Mouse (Mus musculus) kidney, embryonic 16.5 days (tissue): Measurements from ENCODE around the gene Ahcy. TPM values are rescaled to one million over a fixed set of nuclear protein-coding genes. Genes with fewer than 3 reads are reported as not detected.

Experiments
- ATAC-seq: fragments of 200-750 bp; cut with Nextera tagmentation; 2 replicates; pipeline ENCODE4 v1.8.0; 2017; ENCODE audit warnings: moderate TSS enrichment; ENCODE audit not compliant: low FRiP score, low TSS enrichment
- H3K27ac ChIP-seq: fragments of 300-500 bp; sonication (generic); 2 replicates; pipeline ENCODE4 v1.5.1; 2014; ENCODE audit warnings: low read length
- H3K27me3 ChIP-seq: fragments of 300-500 bp; sonication (generic); 2 replicates; pipeline ENCODE4 v1.6.1; 2014; ENCODE audit warnings: low read length, control low read depth, mixed read lengths; ENCODE audit not compliant: insufficient read depth
- H3K36me3 ChIP-seq: fragments of 300-500 bp; sonication (generic); 2 replicates; pipeline ENCODE4 v1.6.1; 2014; ENCODE audit warnings: low read length, control low read depth, mixed read lengths; ENCODE audit not compliant: insufficient read depth
- H3K4me1 ChIP-seq: fragments of 300-500 bp; sonication (generic); 2 replicates; pipeline ENCODE4 v1.6.1; 2014; ENCODE audit warnings: low read length, control low read depth, mixed read lengths; ENCODE audit not compliant: insufficient read depth
- H3K4me2 ChIP-seq: fragments of 300-500 bp; sonication (generic); replicated peaks from 2 replicates; pipeline ENCODE4 v1.6.1; 2014; ENCODE audit warnings: low read depth, low read length
- H3K4me3 ChIP-seq: fragments of 300-500 bp; sonication (generic); 2 replicates; pipeline ENCODE4 v1.5.1; 2014; ENCODE audit warnings: mild to moderate bottlenecking, low read length
- H3K9ac ChIP-seq: fragments of 300-500 bp; sonication (generic); replicated peaks from 2 replicates; pipeline ENCODE4 v1.6.1; 2014; ENCODE audit warnings: low read length
- H3K9me3 ChIP-seq: fragments of 300-500 bp; sonication (generic); 2 replicates; pipeline ENCODE4 v1.6.1; 2016; ENCODE audit warnings: low read length, control low read depth
- WGBS: fragments of 180-500 bp; shearing (Covaris S2); extraction: QIAGEN DNeasy Blood & Tissue Kit; methylation state at CpG from one replicate; pipeline ENCODE4 v1.1.7; 2014; 5-methylcytosine and 5-hydroxymethylcytosine counted together
- polyA plus RNA-seq: library from polyadenylated mRNA; unstranded; fragments of >200 nt; fragmentation: Nextera tagmentation; extraction: Ambion mirVana; gene quantifications from 2 replicates; pipeline ENCODE4 v1.2.1, GENCODE M21; 2015

Ahcy gene
- polyA plus RNA-seq, 1 experiment from 2014 or later: 79.2 TPM

DNA sequence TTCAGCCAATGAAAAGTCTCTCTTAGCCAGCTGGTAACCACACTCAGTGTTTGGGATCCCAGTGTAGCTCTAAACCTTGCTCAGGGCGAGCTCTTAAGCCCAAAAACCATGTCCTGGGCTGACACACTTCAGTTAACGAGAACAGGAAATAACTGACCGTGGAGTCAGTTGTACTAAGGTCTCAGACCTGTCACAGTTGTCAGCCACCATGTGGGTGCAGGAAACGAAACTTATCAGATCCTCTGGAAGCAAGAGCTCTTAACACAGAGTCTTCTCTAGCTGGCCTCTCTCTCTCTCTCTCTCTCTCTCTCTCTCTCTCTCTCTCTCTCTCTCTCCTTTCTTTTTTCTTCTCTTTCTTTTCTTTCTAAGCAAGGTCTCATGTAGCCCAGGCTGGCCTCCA is 19.1 kb upstream of the Ahcy start:
- Histone ChIP-seq H3K36me3 (no peaks in the 10 kb centered on the region), H3K4me2 (no peak overlapping the region), H3K27me3 (no peaks in the 10 kb centered on the region), H3K4me3 (no peak overlapping the region), H3K4me1 (no peaks in the 10 kb centered on the region), H3K27ac (no peak overlapping the region), H3K9me3 (no peaks in the 10 kb centered on the region), H3K9ac (no peak overlapping the region)
- ATAC-seq: no peak
- WGBS: 26% methylated on average over 4 of the region's 4 CpGs

DNA sequence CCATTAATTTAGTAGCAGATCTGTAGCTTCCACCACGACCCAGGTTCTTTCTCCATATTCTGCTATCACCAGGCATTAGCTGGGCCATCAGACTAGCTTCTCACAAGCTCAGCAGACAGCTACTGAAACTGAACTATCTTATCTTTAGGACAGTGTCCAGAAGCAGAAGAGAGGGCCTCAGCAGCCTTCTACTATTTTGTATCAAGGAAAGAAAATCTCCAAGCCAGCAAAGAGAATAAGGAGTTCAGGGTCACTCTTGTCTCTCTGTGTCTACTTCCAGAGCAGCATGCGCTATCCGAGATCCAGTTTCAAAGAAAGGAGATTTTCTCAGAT is 17.4 kb upstream of the Ahcy start:
- Histone ChIP-seq H3K27ac (no peak overlapping the region), H3K9me3 (no peaks in the 10 kb centered on the region), H3K4me2 (no peak overlapping the region), H3K36me3 (no peaks in the 10 kb centered on the region), H3K4me3 (no peak overlapping the region), H3K9ac (no peak overlapping the region), H3K27me3 (no peaks in the 10 kb centered on the region), H3K4me1 (no peaks in the 10 kb centered on the region)
- ATAC-seq: no peak
- 69% methylated on average over 3 of the region's 3 CpGs for WGBS

DNA sequence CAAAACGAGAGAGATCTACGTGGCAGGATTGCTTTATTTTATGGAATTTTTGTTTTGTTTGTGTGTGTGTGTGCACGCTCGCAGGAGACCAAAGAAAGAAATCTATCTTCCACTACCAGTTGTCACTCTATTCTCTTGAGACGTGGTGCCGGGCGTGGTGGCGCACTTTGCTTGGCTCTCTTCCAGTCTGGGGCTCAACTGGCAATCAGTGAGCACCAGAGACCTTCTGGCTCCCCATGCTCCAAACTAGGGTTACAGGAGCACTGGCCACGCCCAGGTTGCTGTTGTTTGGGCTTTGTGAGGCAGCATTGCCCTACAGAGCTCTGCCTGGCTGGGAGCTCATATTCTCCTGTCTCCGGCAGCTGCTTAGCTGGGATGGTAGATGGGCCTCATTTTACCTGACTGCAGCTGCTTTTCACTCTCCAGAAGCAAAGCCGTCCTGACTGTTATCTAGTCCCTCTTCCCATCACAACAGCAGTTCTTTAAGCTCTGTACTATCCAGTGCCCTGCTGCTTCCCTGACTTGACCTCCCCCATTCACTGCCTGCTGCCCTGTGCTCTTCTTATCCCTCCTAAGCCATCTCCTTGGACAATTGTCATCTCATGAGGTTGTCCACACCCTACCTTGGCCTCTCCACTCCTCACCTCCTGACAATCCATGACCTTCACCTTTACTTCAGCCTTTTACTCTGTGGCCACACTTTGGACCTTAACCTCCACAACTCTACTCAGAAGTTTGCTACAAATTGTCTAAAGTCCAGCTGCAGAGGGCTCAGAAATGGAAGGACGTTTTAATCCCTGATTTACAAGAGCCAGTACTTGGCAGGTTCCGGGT is 16.8 kb upstream of the Ahcy start:
- no peak overlapping the region for H3K4me2 ChIP-seq
- ATAC-seq: no peak
- 61% methylated on average over 13 of the region's 13 CpGs for WGBS
- H3K9me3 ChIP-seq: no peaks in the 10 kb centered on the region
- no peak overlapping the region for H3K4me3 ChIP-seq
- H3K27ac ChIP-seq: no peak overlapping the region
- H3K4me1 ChIP-seq: no peaks in the 10 kb centered on the region
- H3K36me3 ChIP-seq: no peaks in the 10 kb centered on the region
- H3K27me3 ChIP-seq: no peaks in the 10 kb centered on the region
- H3K9ac ChIP-seq: no peak overlapping the region

DNA sequence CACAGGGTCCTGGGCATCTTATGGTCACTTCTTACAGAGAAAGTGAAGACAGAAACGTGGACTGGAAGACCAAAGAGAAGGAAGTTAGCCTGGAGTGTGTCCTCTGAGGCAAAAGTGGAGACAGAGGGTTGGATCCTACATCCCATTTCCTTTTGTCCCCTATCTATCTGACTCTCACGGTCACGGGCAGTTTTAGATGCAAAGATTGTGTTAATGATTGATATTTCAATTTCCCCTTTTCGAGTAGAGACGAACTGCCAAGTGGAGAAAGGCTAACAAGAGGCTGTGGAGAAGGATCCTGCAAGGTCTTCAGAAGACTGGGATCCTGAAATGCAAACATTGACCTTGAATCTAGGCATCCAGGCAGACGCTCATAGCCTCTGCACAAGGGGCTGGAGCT is 14.0 kb upstream of the Ahcy start:
- WGBS: 66% methylated on average over 6 of the region's 6 CpGs
- no peak for ATAC-seq
- Histone ChIP-seq H3K9ac (no peak overlapping the region), H3K9me3 (no peaks in the 10 kb centered on the region), H3K27ac (no peak overlapping the region), H3K36me3 (no peaks in the 10 kb centered on the region), H3K4me3 (no peak overlapping the region), H3K27me3 (no peaks in the 10 kb centered on the region), H3K4me1 (no peaks in the 10 kb centered on the region), H3K4me2 (no peak overlapping the region)

- WGBS: 82% methylated on average over 5 of the region's 5 CpGs
- Histone ChIP-seq H3K36me3 (no peaks in the 10 kb centered on the region), H3K27ac (no peak overlapping the region), H3K4me3 (no peak overlapping the region), H3K4me2 (no peak overlapping the region), H3K4me1 (no peaks in the 10 kb centered on the region), H3K9me3 (no peaks in the 10 kb centered on the region), H3K27me3 (no peaks in the 10 kb centered on the region), H3K9ac (no peak overlapping the region)
- ATAC-seq: no peak
These were observed 12.0 kb upstream of the Ahcy start for GRCm38 (mm10) chr2:155086328-155086727.

GRCm38 (mm10) chr2:155084546-155084945 is 10.2 kb upstream of the Ahcy start:
- no peak overlapping the region for H3K9ac ChIP-seq
- H3K4me2 ChIP-seq: no peak overlapping the region
- no peaks in the 10 kb centered on the region for H3K9me3 ChIP-seq
- H3K27ac ChIP-seq: no peak overlapping the region
- ATAC-seq: no peak
- H3K4me3 ChIP-seq: no peak overlapping the region
- no peaks in the 10 kb centered on the region for H3K4me1 ChIP-seq
- no peaks in the 10 kb centered on the region for H3K27me3 ChIP-seq
- 85% methylated on average over 5 of the region's 5 CpGs for WGBS
- no peaks in the 10 kb centered on the region for H3K36me3 ChIP-seq

DNA sequence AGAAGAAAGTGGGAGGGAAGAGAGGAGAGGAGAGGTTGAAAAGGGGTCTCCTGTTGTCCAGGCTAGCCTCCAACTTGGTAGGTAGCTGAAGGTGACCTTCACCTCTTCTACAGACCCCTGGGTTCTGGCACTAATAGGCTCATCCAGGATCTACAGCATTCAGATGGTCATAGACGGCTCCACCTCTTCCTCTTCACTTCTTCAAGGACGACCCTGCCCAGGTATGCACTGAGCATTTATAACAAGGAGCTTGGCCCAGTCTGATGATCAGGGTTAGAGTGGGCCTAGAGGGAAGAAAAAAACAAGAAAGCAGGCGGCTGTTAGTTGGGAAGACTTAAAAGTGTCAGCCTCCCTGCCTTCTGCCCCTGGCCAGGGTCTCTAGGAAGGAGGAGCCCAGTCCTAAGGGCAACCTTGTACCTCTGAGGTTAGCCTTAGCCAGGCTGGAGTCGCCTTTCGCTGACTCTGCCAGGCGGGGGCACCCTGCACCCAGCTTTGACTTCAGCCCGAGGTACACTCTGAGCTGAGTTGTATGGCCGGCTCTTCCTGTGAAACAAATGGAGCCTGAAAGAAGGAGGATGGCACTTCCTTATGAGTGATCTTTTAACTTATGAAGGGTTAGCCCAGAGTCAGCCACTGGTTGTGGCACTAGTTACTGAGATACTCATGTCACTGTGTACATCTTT is 8.0 kb upstream of the Ahcy start:
- Histone ChIP-seq H3K36me3 (no peaks in the 10 kb centered on the region), H3K4me2 (no peak overlapping the region), H3K9me3 (no peaks in the 10 kb centered on the region), H3K9ac (no peak overlapping the region), H3K27me3 (no peaks in the 10 kb centered on the region), H3K27ac (no peak overlapping the region), H3K4me3 (no peak overlapping the region), H3K4me1 (no peaks in the 10 kb centered on the region)
- 16% methylated on average over 8 of the region's 8 CpGs for WGBS
- ATAC-seq: peak; percentile 89

DNA sequence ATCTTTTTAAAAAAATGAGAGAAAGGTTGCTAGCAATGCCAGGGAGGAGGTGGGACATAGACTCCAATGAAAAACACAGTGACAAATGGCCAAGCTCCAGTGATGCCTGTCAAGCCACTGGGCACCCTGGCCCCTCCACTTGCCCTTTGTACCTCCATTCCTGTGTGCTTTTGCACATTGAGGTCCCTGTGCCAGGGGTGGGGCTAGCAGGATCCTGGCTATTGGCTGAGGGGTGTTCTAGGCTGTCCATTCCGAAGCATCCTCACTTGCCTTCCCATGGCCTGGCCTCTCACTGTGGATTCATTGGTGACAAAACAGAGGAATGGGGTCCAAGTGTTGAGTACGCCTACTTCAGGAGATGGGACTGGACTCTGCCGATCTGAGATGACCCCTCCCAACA is 6.8 kb upstream of the Ahcy start:
- ATAC-seq: no peak
- WGBS: 84% methylated on average over 3 of the region's 3 CpGs
- Histone ChIP-seq H3K4me1 (no peaks in the 10 kb centered on the region), H3K4me3 (no peak overlapping the region), H3K27ac (no peak overlapping the region), H3K9ac (no peak overlapping the region), H3K4me2 (no peak overlapping the region), H3K9me3 (no peaks in the 10 kb centered on the region), H3K36me3 (no peaks in the 10 kb centered on the region), H3K27me3 (no peaks in the 10 kb centered on the region)

GRCm38 (mm10) chr2:155080179-155080530 is 5.9 kb upstream of the Ahcy start:
- ATAC-seq: no peak
- Histone ChIP-seq H3K4me1 (peaks cover 1% of the 10 kb centered on the region; the same call in 1 of the 2 replicates), H3K9me3 (no peaks in the 10 kb centered on the region), H3K4me3 (no peak overlapping the region), H3K9ac (no peak overlapping the region), H3K27ac (no peak overlapping the region), H3K4me2 (no peak overlapping the region), H3K27me3 (no peaks in the 10 kb centered on the region), H3K36me3 (no peaks in the 10 kb centered on the region)
- WGBS: 65% methylated on average over 4 of the region's 4 CpGs

- no peak overlapping the region for H3K9ac ChIP-seq
- no peak for ATAC-seq
- 44% methylated on average over 7 of the region's 7 CpGs for WGBS
These were observed 5.3 kb upstream of the Ahcy start for GRCm38 (mm10) chr2:155079500-155080178.

More at GRCm38 (mm10) chr2:155079500-155080178, 5.3 kb upstream of the Ahcy start:
- H3K4me2 ChIP-seq: no peak overlapping the region
- no peaks in the 10 kb centered on the region for H3K36me3 ChIP-seq
- H3K4me3 ChIP-seq: no peak overlapping the region
- H3K27ac ChIP-seq: no peak overlapping the region
- H3K27me3 ChIP-seq: no peaks in the 10 kb centered on the region
- H3K9me3 ChIP-seq: no peaks in the 10 kb centered on the region
- H3K4me1 ChIP-seq: peaks cover 6% of the 10 kb centered on the region
